Mouse (Mus musculus) adrenal gland, postnatal 25 days (tissue): ENCODE data around the gene Pmpcb. TPM values are rescaled to one million over a fixed set of nuclear protein-coding genes. Genes with fewer than 3 reads are reported as not detected.

Source experiments
- DNase-seq: peaks from one replicate; pipeline ENCODE4 v3.0.0; 2021; ENCODE audit warnings: mixed read lengths
- total RNA-seq: library from RNA; stranded (reverse); gene quantifications from 2 replicates; pipeline ENCODE4 v1.2.3, GENCODE M21; 2021

The Pmpcb gene
- total RNA-seq, 1 experiment from 2014 or later, result 277 TPM

DNA sequence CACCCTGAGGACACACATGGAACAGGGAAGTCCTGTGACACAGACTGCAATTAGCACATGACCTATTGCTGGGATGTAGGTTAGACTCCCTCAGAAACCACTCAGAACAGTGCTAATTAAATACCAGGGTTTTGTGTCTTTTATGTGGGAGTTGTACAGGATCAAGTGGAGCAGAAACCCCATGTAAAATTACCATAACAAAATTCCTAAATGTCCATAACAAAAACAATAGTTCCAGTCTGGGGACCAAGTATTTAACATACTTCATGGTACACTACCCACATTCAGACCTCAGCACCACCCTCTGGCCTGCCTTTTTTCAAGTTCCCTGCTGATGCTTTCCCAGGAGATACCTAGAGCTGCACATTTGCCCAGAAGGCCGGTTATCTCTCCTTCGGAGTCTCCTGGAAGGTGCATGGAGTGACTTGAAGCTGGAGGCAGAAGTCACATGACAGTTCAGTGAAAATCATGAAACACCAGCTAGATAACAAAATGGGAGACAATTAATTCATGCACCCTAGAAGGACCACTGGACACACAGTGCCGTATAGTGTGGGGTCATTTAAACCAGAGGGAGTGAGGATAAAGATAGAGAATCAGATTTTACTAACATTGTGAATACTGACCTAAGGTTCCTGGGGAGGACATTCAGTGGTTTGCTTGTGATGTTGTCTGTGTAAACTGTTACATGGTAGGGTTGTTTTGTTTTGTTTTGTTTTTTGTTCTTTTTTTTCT lies 4.6 kb upstream of the Pmpcb start:
- no peak for DNase-seq

DNA sequence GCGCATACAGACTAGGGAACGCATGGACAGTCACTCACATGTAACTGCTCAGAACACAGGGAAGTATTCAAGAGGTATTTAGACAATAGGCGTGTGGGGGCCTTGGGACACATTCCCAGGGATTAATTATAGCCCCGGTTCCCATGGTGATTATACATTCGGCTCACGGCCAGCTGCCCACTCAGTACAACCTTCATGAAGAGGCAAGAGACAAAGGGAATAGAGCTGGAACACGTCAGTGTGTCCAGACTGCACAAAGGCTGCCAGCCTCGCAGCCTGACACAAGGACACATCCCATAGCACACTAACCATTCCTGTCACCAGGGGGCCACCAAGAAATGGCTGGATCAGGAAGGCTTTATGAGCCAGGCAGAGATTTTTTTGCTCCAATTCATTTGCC lies 4.0 kb upstream of the Pmpcb start:
- peak; percentile 81 for DNase-seq

DNA sequence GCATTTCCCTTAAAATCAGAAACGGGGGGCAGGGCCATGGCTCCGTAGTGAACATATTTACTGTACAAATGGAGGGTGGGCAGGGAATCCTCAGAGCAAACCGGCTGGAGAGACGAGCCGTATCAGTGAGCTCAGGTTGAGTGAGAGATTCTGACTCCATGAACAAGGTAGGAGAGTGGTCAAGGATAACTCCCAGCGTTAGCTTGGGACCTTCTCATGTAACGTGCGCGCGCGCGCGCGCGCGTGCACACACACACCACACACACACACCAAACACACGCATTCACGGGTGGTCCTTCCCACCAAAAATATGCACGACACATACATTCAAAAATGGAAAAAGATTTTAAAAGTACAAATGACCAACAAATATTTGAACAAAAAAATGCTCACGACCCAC lies 1.8 kb upstream of the Pmpcb start:
- no peak for DNase-seq

DNA sequence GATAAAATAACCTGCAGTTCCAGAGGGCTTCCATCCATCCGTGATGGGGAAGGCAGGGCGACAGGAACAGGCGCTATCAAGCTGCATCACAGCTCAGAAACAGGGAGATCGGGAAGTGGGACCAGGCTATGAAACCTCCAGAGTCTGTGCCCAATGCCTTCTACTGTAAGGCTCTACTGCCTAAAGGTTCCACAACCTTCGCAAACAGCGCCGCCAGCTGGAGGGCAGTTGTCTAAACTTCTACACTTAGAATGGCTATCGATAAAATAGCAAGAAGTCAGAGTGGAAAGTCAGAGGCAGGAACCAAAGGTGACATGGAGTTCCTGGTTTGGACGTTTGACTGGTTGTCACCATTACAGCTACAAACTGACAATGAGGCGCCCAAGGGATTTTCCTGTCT lies 1.4 kb upstream of the Pmpcb start:
- peak; percentile 91 for DNase-seq

DNA sequence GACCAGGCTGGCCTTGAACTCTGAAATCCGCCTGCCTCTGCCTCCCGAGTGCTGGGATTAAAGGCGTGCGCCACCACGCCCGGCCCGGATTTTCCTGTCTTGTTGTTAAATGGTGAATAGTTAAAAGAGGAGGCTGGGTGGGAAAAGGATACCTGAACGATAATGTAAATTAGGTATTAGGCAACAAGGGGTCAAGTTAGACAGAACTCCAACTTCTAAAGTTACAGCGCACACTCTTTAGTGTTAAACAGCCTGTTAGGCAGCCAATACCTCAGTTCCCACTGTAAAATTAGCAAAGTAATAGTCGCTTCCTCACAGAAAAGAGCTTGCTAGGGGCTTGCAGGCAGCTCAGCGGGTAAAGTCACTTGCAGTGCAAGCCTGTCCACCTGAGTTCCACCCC lies 895 bp upstream of the Pmpcb start:
- DNase-seq, result no peak

DNA sequence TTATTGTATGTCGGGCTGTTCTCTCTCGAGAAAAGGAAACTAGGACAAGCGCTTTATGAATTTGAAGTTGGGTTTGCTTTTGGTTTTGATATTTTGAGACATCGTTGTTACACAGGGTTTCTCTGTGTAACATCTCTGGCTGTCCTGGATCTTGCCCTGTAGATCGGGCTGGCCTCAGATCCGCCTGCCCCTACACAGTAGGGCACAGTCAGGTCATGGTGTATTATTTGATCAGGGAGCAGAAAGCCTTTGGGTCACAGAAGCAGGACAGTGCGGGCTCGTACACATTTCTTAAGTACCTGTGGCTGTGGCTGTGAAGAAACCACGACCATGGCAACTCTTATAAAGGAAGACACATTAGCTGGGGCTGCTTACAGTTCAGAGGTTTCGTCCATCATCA lies 679 bp downstream of the Pmpcb start:
- DNase-seq, result no peak

DNA sequence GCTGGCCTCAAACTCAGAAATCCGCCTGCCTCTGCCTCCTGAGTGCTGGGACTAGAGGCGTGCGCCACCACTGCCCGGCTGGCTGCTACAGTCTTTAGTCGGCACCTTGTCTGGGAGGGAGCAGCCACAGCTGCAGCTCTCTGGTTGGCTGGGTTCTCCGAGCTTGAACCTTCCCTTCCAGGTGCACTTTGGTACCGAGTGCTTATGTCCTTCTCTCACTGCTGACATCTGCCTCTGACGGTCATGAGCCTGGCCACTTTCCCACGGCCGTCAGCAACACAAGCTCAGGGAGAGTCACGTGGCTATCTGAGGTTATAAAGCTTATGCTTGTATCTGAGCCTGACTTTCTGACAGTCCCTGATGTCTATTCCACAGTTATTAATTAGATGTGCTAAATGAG lies 2.2 kb downstream of the Pmpcb start:
- DNase-seq, result no peak

DNA sequence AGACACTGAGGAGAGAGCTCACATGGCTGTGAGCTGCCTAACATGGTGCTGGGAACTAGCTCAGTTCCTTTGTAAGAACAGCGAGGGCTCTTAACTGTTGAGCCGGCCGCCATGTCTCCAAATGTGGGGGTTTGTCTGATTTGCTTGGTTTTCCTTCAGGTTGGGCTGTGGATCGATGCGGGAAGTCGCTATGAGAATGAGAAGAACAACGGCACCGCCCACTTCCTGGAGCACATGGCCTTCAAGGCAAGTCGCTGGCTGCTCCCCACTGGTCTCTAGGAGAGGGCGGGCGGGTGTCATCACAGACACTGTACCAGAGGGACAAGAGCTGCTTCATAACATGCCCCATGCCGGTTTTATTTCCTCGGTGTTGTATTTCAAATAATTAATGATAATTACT lies 2.9 kb downstream of the Pmpcb start:
- no peak for DNase-seq

DNA sequence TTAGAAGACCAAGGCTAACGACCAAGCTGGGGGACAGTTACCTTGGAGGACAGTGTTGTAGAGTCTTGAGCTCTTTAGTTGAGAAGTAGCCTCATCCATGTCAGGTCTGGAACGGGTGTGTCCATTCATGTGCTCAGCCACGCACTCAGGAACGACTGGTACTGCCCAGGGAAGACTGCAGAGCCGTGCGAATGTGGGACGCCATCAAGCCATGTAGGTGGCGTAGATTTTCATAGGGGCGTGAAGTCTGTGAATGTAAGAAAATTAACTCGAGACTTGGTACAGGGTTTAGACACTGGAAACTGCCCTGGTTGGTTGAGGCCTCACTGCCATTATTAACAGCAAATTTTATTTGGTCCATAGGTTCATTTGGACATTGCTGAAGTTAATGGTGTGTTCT lies 6.7 kb downstream of the Pmpcb start:
- no peak for DNase-seq

DNA sequence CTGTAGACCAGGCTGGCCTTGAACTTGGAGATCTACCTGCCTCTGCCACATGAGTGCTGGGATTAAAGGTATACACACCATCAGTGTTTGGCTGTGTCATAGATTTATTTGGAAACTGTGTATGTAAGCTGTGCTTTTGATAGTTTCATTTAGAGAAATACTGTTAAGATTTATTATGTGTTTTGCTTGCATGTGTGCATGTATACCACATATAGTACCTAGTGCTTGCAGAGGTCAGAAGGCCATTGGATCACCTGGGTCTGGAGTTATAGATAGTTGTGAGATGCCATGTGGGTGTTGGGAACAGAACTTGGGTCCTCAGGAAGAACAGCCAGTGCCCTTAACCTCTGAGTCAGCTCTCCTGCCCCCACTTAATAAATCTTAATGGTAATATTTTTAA lies 7.7 kb downstream of the Pmpcb start:
- DNase-seq, result no peak

DNA sequence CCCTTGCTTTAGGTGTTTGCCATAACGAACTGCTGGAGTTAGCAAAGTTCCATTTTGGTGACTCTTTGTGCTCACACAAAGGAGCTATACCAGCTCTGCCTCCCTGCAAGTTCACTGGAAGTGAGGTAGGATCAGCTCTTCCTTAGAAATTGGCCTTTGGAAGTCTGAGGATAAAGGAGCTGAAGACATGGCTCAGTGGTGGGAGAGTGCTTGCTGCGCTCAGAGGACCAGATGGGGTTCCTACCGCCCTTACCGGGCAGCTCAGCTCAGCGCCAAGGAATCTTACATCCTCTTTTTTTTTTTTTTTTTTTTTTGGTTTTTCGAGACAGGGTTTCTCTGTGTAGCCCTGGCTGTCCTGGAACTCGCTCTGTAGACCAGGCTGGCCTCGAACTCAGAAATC lies 9.0 kb downstream of the Pmpcb start:
- no peak for DNase-seq

DNA sequence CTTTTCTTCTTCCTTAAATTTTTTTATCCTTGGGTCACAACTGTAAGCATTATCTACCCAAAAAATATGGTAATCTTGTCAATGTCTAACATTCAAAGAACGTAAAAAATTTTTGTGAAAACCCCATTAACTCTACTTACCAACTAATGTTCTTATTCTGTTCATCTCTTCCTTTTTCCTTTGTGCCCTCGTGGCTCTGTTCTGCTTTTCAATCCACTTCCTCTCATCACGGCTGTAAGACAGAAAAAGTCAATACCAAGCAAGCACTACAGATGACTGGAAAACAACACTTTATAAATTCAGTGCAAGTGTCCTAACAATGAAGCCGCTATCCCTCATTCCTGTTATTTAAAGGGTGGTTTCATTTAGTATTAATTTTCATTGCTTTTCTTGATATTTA lies 31.6 kb downstream of the Pmpcb start:
- no peak for DNase-seq

DNA sequence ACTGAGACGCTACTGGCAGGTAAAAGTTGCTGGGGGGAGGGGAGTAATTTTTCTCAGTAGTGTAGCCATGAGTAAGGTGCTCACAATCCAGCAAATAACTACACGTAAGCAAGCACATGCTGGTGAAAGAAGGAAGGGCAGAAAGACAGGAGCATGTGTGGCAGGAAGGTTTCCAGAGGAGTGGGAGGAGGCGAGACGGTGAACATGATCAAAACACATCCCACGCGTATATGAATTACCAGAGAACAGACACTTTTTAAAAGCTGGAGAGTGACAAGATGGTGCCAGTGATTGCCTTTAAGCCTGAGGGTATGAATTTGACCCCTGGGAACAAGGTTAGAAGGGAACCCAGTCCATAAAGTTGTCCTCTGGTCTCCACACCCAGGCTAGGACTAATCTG lies 32.9 kb downstream of the Pmpcb start:
- DNase-seq, result no peak

DNA sequence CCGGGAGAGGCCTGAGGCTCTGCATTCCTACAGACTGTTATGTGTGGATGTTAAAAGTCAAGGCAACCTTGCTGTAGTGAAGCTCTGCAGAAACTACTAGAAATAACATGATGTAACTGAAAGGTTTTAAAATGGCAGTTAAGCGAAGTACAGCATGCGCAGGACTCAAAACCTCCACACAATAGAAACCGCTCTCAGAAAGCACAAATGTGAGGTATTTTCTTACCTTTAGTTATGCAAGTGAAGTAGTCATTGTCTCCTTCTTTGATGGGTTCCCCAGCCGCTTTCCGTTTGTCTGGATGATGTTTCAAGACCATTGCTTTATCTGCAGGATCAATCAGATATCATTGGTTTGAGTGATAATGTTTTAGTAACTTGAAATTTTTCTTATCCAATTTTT lies 39.5 kb downstream of the Pmpcb start:
- DNase-seq, result no peak

DNA sequence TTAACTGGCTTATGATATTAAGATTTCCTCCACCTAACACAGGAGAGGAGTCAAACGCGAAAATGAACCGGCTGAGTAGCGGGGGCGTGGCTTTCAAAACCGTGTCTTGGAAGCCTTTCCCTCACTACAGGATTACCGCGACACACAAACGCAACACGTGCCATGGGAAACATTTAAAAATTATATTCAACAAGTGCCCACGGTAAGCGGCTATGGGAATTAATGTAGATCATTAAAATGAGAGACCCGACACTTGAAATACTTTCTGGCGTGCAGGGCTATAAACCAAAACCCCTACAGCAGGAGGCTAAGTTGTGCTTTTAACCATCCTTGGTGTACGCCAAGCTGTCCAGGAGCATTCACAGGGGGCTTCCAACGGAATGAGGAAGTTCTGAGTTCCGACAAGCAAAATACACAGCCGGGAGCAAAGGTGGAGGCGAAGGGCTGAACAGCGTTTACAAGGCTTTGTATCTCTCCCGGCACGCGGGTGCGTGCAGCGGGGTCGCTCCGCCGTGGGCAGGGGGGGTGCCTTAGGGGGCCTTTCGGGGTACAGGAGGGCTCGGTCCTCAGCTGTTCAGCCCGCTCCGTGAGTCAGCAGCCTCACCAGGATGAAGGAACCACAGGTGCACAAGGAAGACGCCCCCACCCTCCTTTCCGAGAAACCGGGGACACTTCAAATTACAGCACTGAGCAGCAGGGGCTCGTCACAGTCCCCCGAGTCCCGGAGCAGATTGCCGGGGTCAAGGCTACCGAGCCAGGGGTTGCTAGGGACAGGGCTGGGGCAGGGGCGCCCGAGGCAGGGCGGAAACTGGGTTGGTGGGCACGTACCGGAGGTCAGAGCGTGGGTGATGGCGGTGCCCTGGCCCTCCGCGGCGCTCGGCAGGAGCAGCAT lies 47.5 kb downstream of the Pmpcb start:
- DNase-seq, result peak; percentile 24

DNA sequence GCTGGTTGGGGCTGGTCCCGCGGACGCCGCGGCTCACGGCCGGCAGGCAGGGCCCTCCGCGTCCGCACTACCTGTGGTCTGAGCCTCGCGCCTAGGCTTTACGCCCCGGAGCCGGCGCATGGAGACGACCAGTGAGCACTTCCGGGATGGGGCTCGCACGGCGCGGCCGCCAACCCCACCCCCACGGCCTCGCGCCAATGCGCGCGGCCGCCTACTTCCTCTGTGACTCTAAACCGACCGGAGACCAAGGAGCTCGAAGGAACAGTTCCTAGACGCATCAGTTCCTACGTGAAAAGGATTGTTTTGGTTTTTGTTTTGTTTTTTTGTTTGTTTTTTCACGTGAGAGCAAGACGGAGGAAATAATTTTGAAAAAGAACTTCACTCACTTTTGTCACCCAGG lies 48.1 kb downstream of the Pmpcb start, which contains the start of the genes Dnajc2 and Psmc2:
Dnajc2 (minus strand) TSS at position 199 of the 400 bp plus-strand sequence.
Psmc2 (plus strand) TSS at position 231 of the 400 bp plus-strand sequence.
- peak; percentile 90 for DNase-seq

DNA sequence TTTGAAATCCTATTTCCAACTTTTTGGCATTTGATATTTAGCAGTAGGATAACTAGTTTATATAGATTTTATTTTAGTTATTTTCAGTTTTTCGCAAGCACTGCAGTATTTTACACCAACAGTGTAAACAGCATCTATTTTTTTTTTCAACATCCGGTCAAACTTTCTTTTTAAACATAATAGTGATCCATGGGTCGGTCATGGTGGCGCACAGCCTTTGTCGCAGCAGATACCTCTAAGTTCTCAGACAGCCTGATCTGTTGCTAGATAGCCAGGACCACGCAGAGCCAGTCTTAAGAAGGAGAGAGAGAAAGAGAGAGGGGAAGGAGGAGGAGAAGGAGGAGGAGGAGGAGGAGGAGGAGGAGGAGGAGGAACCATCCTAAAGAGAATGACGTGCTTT lies 48.8 kb downstream of the Pmpcb start:
- no peak for DNase-seq

DNA sequence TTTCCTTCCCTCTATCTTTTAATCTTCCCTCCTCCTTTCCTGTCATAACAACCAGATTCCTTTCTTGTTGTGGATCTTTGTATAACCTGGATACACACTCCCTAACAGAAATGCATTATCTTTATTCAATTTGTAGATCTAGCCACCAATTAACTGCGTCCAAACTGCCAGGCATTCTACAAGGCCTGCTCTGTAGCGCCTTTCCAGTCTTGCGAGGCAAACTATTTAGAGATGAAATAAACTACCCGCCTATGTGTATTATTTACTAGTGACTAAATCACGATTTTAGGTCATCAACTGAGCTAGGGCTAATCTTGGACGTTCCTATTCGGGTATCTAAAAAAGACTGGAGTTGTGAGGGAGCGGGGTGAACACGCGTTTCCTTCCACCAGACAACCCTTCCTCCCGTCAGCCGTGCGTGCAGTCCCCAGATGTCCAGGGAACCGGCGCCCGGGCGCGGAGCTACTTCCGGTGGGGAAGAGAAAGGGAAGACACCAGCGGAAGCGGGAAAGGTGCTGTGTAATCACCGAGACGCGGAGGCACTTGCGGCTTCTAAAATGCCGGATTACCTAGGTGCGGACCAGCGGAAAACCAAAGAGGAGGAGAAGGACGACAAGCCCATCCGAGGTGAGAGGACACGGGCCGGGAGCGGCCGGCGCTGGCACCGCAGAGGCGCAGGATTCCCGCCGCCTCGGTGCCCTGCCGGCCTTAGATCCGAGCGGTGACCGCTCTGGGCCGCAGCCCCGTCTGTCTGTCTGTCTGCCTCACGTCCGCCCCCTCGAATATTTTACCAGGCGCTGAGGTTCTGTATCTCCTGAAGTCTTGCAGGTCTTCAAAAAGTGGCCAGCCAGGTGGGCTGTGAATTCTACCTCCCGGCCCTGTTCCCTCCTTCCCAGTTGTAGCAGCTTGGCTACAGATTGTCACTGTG lies 49.6 kb downstream of the Pmpcb start:
- peak; percentile 90 for DNase-seq

DNA sequence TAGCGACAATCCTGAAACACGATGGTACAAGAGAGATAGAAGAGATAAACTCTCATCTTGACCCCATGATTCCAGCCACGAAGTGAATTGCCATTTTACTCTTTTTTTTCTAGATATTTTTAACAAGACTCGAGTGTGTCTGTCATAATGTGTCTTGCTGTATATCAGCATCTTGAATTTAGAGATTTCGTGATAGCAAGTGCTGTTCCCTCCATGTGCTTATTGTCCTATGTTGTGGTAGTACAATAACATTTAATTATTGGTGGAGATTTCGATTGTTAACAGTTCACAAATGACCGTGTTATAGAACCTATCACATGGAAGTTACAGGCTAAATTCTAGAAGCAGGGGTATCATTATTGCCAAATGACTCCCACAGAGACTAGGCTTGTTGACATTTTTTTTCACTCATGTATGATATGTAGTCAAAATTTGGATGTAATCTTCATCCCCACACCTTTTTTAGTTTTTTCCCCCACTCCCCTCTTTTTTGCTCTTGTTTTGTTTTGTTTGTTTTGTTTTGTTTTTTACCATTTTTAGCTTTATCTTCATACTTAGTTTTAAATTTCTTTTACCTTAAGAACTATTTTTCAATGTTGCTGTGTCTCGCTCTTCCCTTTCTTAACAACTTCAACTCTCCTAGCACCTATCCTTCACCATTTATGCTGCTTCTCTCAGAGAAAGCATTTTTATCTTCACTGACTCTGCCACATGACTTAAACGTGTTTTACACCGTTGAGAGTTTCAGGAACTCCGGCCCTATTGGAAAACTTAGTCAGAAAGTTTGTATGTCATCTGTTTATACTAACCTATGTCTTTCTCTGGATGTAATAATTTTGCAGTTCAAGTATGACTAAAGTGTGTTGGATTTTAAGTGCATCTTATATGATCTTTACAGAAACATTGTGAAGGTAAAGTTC lies 50.5 kb downstream of the Pmpcb start:
- no peak for DNase-seq

DNA sequence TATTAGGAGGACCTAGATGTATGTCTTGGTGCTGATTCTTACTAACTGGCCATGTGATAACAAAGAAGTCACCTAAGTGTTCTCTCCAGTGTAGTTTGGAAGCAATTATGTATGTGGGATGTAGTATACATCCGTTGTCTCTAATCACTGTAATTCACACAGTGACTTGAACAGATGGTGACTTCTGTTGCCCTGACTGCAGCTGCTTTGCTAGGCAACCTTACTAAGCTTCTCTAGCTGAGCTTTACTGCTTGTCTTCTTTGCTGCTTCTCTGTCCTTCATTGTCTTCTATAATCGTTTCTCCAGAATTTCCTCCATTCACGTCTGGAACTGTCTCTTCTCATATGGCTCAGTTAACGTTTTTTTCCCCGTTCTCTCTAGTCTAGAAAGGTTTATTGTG lies 52.1 kb downstream of the Pmpcb start:
- DNase-seq, result no peak

DNA sequence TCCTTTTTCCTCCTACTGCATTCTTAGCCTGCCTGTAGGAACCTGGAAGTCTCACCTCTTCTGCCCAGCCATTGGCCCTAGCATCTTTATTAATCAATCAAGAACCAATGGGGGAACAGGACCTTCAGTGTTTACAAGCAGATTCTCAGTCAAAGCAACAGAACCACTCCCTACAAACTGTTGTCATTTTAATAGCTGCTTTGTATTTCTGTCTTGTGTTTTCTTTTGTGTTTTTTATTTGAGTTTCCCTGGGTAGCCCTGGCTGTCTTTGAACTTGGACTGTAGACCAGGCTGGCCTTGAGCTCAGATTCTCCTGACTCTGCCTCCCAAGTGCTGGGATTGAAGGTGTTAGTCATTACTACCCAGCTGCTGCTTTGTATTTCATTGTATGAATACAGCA lies 55.2 kb downstream of the Pmpcb start:
- no peak for DNase-seq
